Mouse (Mus musculus) left cerebral cortex, postnatal 4 days (tissue): ENCODE results near the gene Edil3. TPM values are rescaled to one million over a fixed set of nuclear protein-coding genes. Genes with fewer than 3 reads are reported as not detected.
"Not testable (repeated sequence)": the region's sequence is repeated elsewhere in the genome, so short reads cannot be mapped to it uniquely, and the experiment has no call there.

Source experiments
- DNase-seq: peaks from one replicate; pipeline ENCODE4 v3.0.0-alpha.2; 2022
- intact Hi-C: fragments of 180-260 bp; cut with DNase I; formaldehyde crosslinking; loops from one replicate; pipeline ENCODE4 v1.15.1; 2025
- total RNA-seq, 2 experiments: library from RNA; stranded (reverse); gene quantifications; 2 replicates each; pipeline ENCODE4 v1.2.3; 2021

The Edil3 gene
- total RNA-seq, 2 experiments from 2014 or later = 64.7 to 71.7 TPM

DNA sequence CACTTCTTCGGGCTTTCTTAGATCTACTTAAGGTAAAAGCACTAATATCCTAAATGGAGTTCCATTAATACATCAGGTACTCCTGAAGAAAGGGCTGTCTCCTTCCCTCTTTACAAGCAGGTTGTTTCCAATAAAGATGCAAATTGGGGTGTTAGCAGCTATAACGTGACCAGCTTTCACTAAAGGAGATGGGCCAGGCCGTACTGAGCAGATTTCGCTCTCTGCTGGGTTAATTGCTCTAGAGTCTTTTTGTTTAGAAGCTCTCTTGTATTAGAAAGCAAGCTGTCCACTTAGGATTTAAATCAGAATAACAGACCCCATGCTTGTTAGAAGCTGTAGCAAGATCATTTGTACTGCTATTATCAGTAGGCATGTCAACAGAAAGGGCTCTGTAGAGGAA, 108.4 kb downstream of the Edil3 start:
- no peak for DNase-seq
- intact Hi-C loops = no loop called here

DNA sequence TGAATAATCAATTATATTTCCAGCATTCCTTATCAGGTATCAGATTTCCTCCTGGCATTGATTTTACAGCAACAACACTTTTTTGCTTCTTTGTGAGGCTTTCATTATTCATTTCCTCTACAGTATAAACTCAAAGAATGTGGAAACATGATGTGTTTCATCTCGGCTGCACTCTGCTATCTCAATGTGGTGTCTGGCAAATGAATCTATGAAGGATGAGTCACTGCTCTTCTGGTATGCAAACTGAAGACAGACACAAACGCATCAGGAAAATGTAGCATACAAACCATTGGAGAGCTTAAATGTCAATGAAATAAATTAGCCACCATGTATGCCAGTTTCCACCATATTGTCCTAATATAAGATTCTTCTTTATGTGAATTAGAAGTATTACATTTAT, 117.3 kb downstream of the Edil3 start:
- DNase-seq = no peak
- intact Hi-C loops = no loop called here

DNA sequence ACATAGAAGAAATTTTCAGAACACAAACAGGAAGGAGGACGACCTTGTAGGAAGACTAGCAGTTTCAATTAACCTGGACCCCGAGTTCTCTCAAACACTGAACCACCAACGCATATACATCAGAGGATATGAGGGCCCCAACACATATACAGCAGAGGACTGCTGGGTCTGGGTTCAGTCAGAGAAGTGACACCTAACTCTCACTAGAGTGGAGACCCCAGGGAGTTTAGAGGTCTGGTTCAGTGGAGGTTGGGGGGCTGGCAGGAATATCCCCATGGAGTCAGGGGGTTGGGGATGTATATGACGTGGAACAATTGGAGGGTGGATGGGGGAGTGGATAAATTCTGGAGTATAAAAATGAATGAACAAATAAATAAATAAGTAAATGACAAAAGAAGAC, 151.1 kb downstream of the Edil3 start:
- no peak for DNase-seq
- intact Hi-C loops = no loop called here

DNA sequence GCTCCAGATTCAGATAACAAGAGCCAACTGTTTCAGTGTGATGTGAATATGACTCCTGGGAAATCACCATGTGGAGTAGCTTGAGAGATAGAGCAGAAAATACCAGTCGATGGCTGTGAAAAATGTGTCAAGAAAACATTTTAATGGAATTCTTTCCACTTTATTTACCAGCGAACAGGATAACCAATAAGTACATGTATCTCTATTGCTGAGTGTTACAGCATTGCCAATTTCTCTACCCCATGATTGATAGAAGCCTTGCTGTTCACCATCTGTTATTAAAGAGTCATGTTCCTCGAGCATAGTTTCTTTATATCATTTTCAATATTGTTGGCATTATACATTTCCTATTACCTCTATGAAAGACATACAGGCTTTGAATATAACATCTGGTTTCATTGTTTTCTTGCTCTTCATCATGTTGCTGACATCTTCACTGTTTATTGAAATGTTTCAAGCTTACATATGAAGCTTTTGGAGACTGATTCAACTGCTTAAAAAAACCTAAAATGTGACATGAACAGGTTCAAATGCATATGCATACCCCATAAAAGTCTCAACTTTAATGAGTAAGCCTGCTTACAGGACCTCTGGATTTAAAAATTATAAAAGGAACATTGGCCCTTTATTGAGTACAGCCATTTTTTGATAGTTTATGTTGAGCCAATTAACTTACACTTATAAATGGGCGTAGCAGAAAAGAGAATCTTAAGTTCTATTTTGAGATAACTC, 186.6 kb downstream of the Edil3 start:
- DNase-seq = no peak
- intact Hi-C loops = no loop called here

DNA sequence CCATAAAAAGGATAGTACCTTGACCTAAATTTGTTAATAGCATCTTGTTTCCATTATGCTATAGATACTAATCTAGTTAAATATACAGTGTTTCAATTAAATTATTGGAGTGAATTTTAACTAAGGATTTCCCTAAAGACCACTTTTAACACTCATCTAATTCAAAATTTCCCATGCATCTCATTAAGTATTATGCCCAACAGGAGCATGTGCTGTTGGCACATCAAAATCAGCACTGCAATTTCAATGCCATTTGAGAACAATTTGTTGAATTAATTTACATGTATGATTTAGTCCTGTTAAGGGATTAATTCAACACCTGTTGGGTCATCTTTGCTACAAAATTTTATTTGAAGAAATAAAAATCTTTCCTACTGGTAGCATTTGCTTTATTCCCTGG, 191.2 kb downstream of the Edil3 start:
- intact Hi-C loops = no loop called here
- no peak for DNase-seq

DNA sequence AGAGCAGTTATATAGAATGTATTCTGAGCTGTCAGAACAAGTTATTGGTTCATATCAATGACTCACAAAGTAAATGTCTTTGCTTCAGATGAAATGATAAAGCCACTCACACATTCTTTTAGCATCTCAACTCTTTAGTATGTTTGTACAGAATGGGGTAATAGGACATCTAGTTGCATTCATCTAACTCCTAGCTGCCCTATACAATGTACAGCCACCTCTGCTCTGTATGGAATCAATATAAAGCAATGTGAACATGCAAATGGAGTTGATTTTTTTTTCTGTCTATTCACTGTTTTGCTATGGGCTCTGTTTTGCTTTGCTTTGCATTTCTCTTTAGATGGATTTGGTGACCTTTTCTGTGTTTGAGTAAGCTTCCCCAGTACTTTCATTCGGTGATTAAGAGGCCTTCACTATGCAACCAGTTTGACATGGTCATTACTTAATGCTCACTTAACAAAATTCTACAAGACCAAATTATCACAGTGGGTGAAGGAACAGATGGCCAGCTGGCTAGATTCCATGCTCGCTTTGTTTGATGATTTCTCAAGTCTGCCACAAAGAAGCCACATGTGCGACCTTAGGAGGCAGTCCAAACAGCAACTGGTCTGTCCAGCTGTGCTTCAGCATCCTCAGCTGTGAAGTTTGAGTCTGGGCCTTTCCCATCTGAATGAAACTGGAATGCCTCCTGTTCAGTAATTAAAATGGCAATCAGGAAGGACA, 208.7 kb downstream of the Edil3 start:
- intact Hi-C loops = no loop called here
- peak; percentile 68 for DNase-seq

DNA sequence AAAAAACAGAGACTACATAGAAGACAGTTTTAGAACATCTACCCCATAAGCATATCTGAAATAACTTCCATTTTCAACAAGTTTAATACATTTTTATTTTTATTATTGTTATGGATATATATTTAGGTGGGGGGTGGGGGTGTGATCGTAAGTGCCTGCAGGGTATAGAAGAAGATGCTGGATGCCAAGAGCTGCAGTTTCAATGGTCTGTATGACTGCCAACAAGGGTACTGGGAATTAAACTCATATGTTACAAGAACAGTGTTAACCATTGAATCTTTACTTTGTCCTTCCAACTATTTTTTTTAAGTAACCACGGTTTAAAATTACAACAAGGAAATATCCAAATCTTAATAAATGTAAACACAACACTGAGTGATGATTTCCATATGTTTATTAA, 214.4 kb downstream of the Edil3 start:
- intact Hi-C loops = no loop called here
- DNase-seq = no peak

DNA sequence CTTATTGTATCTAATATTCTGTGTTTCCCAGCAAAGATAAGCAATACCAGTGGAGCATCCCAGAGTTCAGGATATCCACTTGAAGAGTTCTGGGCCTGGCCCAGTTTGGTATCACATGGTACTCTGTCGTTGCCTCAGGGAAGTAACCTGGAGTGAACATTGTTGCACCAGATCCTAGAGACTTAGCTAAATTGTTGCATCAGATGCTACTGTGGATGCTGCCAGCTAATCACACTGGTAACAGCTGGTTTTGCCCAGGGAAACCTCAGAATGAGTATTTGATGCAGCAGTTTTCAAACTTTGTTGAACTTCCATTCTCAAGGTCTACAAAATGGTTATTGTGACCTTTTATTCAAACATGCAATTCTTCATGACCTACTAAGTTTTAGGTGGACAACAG, 220.2 kb downstream of the Edil3 start:
- no peak for DNase-seq
- intact Hi-C loops = no loop called here

DNA sequence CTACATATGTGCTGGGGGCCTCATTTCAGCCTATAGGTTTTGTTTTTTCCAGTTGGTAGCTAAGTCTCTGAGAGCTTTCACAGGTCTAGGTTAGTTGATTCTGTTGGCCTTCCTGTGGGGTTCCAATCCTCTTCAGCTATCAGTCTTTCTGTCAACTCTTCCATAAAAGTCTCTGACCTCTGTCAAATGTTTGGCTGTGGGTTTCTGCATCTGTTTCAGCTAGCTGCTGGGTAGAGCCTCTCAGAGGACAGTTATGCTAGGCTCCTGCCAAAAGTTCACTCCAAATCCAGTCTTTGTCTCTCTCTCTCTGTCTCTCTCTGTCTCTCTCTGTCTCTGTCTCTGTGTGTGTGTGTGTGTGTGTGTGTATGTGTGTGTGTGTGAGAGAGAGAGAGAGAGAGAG, 248.9 kb downstream of the Edil3 start:
- intact Hi-C loops = not testable (repeated sequence)

DNA sequence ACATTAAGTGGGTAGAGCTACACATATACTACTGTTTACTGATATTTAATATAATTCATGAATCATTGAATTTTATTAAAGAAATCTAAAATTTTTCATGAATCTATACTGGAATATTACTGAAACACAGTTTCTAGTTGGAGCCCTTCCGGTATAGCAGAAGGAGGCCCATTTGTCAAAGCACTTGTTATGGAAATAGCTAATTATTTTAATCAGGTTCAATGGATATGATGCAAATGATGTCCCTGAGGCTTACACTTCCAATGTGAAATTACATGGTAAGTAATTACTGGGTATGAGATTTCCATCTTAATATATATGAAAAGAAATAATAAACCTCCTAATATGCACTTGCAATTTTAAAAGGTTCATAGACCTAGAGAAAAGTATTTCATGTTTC, 254.9 kb downstream of the Edil3 start:
- DNase-seq = no peak
- intact Hi-C loops = no loop called here

More for the DNA sequence above, 248.9 kb downstream of the Edil3 start:
- DNase-seq = not testable (repeated sequence)

DNA sequence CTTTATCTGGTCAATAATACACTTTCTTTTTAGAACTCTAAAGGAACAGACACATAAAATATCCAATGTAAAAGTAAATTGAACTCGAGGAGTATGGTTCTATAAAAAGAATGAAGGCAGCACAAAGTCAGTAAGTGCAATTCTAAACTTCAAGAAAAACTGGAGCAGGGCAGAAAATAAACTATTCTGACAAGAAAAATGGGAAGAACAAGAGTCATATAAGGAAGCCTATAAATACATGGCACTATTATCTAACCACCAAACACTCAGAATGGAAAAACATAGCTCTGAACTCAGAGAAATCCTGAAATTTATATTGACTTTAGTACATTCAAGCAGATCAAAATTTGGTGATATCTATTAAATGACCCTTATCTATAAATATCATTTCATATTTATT, 284.6 kb downstream of the Edil3 start:
- intact Hi-C loops = no loop called here
- no peak for DNase-seq

DNA sequence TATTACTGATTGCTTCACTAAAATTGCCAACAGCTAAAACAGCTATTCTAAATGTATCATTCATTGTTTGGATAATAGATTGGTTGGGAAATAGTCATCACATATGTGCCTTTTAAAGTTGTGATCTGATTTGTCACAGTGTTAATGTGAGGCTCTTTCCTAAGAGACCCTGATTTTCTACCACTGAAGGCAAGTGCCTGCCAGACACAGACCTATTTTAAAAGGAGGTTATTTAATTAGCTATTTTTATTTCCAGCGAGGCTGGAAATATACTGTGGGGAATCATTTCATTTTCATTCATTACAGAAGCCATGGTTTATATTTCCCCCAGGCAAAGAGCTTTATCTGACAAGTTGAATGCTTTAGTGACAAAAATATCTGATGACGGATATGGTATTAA, 296.3 kb downstream of the Edil3 start:
- intact Hi-C loops = no loop called here
- DNase-seq = no peak

DNA sequence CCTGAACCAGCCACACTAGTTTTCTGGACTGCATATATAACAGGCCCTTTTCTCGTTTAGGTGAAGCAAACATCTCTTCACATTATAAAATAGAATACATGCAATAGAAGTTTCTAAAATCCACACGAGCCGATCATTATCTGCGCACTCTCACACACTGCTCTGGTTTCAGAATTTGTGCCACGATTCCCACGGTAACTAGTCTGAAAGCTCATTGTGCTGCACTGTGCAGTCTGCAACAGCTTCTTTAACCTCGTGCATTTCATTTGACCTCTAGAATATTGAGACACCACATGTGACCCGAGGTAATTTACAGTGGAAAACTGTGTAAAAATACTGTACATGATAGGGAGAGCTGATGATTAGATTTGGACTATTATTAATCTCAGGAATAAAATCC, 298.5 kb downstream of the Edil3 start:
- intact Hi-C loops = no loop called here
- no peak for DNase-seq

DNA sequence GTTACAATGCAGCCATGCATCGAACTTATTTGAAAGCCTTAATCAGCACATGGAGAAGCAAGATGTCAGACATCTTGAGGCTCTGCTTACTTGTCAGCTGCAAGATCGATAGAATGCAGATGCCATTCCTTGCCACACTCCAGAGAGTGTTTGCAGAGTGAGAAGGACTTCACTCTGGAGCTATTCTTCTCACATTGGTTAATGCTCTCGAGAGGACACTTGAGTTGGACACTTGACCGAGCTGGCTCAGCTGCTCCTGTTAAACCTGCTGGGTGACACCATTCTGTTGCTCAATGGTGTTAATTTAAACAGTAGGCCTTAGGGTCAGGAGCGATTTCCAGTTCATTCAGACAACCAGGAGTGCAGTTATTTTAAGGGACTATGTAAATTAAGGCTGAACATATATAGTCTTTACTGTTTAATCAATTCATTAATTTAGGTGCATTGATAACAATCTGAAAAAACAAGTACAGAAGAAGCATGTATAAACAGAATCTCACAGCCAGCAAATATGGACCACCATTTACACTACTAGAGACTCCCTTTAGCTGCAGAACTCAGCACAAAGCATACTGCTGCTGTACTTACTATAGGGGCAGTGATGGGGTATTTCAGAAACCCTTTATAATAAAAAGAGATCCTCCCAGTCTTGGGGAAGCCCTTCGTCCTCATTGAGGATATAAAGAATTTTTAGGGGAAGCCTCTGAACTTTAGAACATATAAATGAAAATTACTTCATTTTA, 301.4 kb downstream of the Edil3 start:
- no peak for DNase-seq
- intact Hi-C loops = no loop called here

DNA sequence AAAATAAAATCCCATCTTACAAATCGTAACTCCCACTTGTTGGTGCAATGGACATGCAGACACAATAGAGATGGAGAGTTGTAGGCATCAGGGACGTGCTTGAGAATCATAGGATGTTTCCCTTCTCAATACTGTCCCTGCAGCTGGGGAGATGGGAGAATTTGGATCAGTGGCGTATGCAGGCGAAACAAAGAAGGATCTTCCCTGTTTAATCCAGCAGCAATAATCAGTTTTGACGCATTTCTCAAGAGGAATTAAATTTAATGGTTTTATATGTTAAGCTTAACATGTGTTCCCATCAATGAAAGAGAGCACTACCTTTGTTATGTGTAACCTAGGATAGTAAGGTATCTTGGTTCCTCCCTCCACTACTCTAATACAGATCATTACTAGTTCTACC, 302.1 kb downstream of the Edil3 start:
- intact Hi-C loops = no loop called here
- no peak for DNase-seq

DNA sequence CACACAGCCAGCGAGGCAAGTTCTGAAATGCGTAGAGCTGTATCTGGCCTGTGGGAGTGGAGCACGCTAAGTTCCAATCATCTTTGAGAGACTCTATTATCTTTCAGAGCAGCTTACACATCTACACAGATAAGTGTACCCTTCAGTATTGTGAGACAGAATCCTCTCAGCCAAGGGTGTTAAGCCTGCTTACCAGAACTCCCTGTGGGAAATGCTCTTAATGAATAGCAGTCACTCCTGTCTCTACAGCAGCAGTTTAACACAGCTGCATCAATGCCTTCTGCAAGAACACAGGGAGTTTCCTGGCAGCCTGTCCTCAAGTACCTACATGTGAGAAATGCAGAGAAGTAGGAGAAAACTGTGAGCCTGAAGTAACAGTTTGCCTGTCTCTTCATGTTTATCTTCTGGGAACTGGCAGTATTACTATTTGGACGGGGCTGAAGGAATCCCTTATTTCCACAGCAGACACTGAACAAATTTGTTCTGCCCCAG, 324.8 kb downstream of the Edil3 start:
- DNase-seq = no peak
- intact Hi-C loops = no loop called here

DNA sequence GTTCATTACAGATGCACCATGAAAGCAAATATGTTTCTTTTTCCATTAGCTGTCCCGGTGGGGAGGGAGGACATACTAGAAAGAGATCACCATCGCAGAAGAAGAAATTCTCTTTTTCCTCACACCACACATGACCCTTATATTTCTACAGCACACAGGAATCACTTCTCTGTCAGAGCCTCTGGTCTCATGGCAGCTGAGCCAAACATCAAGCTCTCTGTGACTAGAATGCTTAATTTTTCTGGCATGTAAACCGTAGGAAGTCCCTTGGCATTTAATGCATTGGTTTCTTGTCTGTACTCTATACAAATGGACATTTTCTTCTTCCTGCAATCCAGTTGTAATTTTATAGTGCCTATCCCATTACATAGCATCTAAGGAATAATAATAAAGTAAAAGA, 330.6 kb downstream of the Edil3 start:
- no peak for DNase-seq
- intact Hi-C loops = no loop called here

DNA sequence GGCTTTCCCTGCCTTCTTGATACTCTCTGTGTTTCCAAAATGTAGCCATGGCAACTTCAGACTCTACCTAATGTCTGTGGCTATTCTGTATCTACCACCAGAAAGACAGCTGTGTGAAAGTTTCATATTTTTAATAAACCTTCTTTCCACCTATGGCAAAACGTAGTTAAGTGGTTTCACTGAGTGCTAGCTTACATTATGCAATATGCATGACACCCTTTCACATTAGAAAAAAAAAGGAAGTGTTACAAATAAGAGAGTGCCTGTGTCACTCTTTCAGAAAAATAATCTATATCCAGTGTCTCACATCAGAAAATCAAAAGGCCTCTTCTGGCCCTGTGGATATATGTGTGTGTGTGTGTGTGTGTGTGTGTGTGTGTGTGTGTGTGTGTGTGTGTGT, 346.7 kb downstream of the Edil3 start:
- no peak for DNase-seq
- intact Hi-C loops = no loop called here

DNA sequence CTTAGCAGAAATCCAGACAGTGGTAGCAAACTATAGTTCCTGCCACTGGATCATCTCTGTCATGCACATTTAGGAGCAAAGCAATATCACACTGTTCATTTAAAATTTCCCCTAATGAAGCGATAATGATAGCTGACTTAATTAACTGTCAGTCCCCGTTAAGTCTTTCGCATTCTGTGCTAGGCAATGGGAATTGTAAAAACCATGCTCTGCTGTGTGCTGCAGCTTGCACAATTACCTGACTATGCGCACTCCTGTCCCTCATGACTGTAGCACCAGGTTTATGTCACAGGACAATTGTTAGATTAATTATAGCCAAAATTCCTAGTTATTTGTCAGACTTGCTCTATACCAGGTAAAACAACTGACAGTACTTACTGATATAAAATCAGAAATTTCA, 348.8 kb downstream of the Edil3 start:
- intact Hi-C loops = loop anchor here (10.0 kb wide), 1 partner anchor 345 kb away; the partner anchor contains the start of gene Edil3

DNA sequence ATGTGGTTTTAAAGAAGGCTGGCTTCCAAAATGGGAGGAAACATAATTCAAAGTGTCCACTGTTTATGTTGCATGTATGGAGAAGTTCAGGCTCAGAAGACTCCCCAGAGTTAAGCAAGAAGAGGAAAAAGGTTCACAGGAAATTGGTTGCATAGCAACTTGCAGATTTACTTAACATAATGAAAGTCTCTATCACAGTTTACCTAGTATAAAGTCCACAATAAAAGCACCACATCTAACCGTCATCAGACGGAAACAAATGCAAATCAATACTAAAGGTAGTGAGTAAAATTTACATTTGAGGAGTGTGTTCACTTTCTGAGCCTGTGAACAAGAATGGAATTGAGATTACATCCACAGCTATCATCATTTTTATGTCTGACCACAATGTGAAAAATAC, 353.9 kb downstream of the Edil3 start:
- intact Hi-C loops = loop anchor here (10.0 kb wide), 1 partner anchor 350 kb away; the partner anchor contains the start of gene Edil3
- DNase-seq = no peak

More for the DNA sequence above, 348.8 kb downstream of the Edil3 start:
- no peak for DNase-seq

DNA sequence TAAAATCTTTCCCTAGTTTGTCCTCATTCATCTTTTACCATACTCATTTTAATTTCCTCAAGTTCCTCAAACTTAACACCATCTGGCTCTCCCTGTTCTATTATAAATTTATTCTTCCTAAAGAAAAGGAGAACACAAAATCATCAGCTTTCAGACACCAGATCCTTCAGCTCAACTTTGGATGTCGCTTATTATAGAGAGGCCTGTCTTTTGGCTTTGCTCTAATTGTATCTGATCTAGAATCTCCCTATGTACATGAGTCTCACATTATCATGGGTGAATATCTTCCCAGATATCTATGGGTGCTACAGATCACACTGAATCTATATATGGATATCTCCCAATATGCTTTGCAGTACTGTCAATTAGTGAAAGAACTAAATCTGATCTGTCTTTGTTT, 367.8 kb downstream of the Edil3 start:
- no peak for DNase-seq
- intact Hi-C loops = no loop called here

DNA sequence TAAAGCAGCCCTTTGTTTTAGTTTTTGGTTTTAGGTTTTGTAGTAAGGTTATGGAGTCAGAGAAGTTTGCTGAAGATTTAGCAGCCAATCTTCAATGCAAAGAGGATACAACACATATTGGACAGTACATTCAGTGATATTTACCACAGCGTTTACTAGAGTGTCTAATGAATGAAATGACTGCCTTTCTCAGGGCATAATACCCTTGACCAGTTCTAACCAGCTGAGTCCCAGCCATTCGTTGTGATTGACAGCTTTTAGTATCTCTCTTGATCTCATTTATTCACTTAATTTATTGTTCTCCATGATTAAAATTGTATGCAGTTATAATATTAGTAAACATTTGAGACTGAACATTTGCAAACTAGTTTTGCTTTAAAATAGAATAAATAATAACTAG, 375.7 kb downstream of the Edil3 start:
- DNase-seq = no peak
- intact Hi-C loops = no loop called here
